Mouse (Mus musculus) C2C12 (cell line): ENCODE data around the gene Cmss1. TPM values are rescaled to one million over a fixed set of nuclear protein-coding genes. Genes with fewer than 3 reads are reported as not detected.

Experiments
- H3K27me3 ChIP-seq: one replicate; pipeline ENCODE4 v1.6.1; 2011; ENCODE audit not compliant: control insufficient read depth, insufficient read depth, insufficient read length
- H3K36me3 ChIP-seq: one replicate; pipeline ENCODE4 v1.6.1; 2011; ENCODE audit not compliant: control insufficient read depth, insufficient read depth
- H3K4me3 ChIP-seq: one replicate; pipeline ENCODE4 v1.5.1; 2011; ENCODE audit warnings: mild to moderate bottlenecking, control low read depth; ENCODE audit not compliant: poor library complexity, insufficient read depth, severe bottlenecking
- H3K79me2 ChIP-seq: one replicate; pipeline ENCODE4 v1.6.1; 2011; ENCODE audit not compliant: control insufficient read depth, insufficient read depth
- H3K79me3 ChIP-seq: one replicate; pipeline ENCODE4 v1.6.1; 2011; ENCODE audit warnings: low read depth, control low read depth
- H3ac ChIP-seq: one replicate; pipeline ENCODE3; 2011; ENCODE audit warnings: low read depth; ENCODE audit not compliant: control insufficient read depth, insufficient read length
- CEBPB ChIP-seq: IDR thresholded peaks from one replicate; pipeline ENCODE4 v1.6.1; 2011; ENCODE audit warnings: low read depth, mild to moderate bottlenecking, control low read depth, moderate library complexity
- CTCF ChIP-seq: IDR thresholded peaks from one replicate; pipeline ENCODE4 v1.5.1; 2011; ENCODE audit not compliant: control insufficient read depth, insufficient read depth, insufficient read length
- FOSL1 ChIP-seq: IDR thresholded peaks from one replicate; pipeline ENCODE4 v1.8.0; 2011; ENCODE audit warnings: mild to moderate bottlenecking, low read length; ENCODE audit not compliant: poor library complexity, insufficient read depth, severe bottlenecking
- MAX ChIP-seq: IDR thresholded peaks from one replicate; pipeline ENCODE4 v1.6.1; 2011; ENCODE audit warnings: mild to moderate bottlenecking, control low read depth
- MYOD1 ChIP-seq: IDR thresholded peaks from one replicate; pipeline ENCODE4 v1.6.1; 2011; ENCODE audit warnings: low read depth; ENCODE audit not compliant: control insufficient read depth, insufficient read length
- MYOG ChIP-seq: IDR thresholded peaks from one replicate; pipeline ENCODE4 v1.6.1; 2011; ENCODE audit not compliant: control insufficient read depth, insufficient read length; ENCODE audit errors: extremely low read depth
- USF1 ChIP-seq: IDR thresholded peaks from one replicate; pipeline ENCODE4 v1.6.1; 2011; ENCODE audit warnings: low read depth, mild to moderate bottlenecking, control low read depth, moderate library complexity
- polyA plus RNA-seq: library from polyadenylated mRNA; unstranded; fragments of >200 nt; fragmentation: generic; extraction: Trizol; gene quantifications from one replicate; pipeline ENCODE4 v1.2.1, GENCODE M21; 2012; ENCODE audit warnings: missing spikeins

The Cmss1 gene
- polyA plus RNA-seq, 1 experiment = 37.5 TPM

GRCm38 (mm10) chr16:57317127-57317526, 289.5 kb downstream of the Cmss1 start:
- Histone ChIP-seq H3K4me3 (no peak overlapping the region), H3ac (no peak overlapping the region), H3K79me2 (no peaks in the 10 kb centered on the region), H3K27me3 (no peaks in the 10 kb centered on the region), H3K79me3 (no peaks in the 10 kb centered on the region), H3K36me3 (no peaks in the 10 kb centered on the region)
- no peak for TF ChIP-seq CEBPB
- TF ChIP-seq MYOG = no peak
- TF ChIP-seq MAX = no peak
- no peak for TF ChIP-seq MYOD1
- TF ChIP-seq CTCF = no peak
- no peak for TF ChIP-seq USF1
- TF ChIP-seq FOSL1 = no peak

- Histone ChIP-seq H3ac (no peak overlapping the region), H3K27me3 (no peaks in the 10 kb centered on the region), H3K79me3 (no peaks in the 10 kb centered on the region), H3K36me3 (no peaks in the 10 kb centered on the region), H3K4me3 (no peak overlapping the region), H3K79me2 (no peaks in the 10 kb centered on the region)
- TF ChIP-seq CTCF (no peak), FOSL1 (no peak), MYOD1 (no peak), CEBPB (no peak), MAX (no peak), USF1 (no peak), MYOG (no peak)
Measured at GRCm38 (mm10) chr16:57315026-57315425, 291.6 kb downstream of the Cmss1 start.

DNA sequence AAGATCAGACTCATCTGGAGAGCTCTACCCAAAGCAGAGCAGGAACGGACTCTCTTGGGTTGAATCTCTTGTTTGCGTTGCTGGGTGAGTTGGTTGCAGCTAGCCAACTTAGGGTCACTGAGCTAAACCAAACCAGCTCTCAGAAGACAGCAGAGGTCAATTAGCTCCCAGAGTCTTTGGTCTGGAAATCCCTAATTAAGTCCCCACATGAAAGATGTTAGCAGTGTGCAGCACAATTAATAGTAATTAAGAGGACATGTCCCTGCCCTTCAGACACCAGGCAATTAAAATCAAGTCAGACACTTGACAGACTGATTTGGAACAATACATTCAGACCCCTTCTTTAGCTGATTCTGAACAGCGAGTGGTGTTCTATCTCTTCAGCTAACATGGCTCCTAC, 292.4 kb downstream of the Cmss1 start:
- Histone ChIP-seq H3K4me3 (no peak overlapping the region), H3K79me3 (no peaks in the 10 kb centered on the region), H3ac (no peak overlapping the region), H3K79me2 (no peaks in the 10 kb centered on the region), H3K27me3 (no peaks in the 10 kb centered on the region), H3K36me3 (no peaks in the 10 kb centered on the region)
- no peak for TF ChIP-seq CEBPB
- TF ChIP-seq CTCF = no peak
- no peak for TF ChIP-seq MAX
- TF ChIP-seq MYOG = no peak
- no peak for TF ChIP-seq MYOD1
- no peak for TF ChIP-seq USF1
- no peak for TF ChIP-seq FOSL1

- no peak for TF ChIP-seq MYOD1
- no peak for TF ChIP-seq CEBPB
- TF ChIP-seq MYOG = no peak
- Histone ChIP-seq H3K36me3 (no peaks in the 10 kb centered on the region), H3ac (no peak overlapping the region), H3K79me2 (no peaks in the 10 kb centered on the region), H3K79me3 (no peaks in the 10 kb centered on the region), H3K27me3 (no peaks in the 10 kb centered on the region), H3K4me3 (no peak overlapping the region)
Measured at GRCm38 (mm10) chr16:57313487-57313886, 293.2 kb downstream of the Cmss1 start.

- H3K79me3 ChIP-seq = no peaks in the 10 kb centered on the region
- no peak overlapping the region for H3K4me3 ChIP-seq
- no peaks in the 10 kb centered on the region for H3K79me2 ChIP-seq
- no peak overlapping the region for H3ac ChIP-seq
- no peaks in the 10 kb centered on the region for H3K27me3 ChIP-seq
- TF ChIP-seq MAX = no peak
- no peak for TF ChIP-seq CTCF
- TF ChIP-seq USF1 = no peak
- TF ChIP-seq MYOD1 = no peak
- TF ChIP-seq MYOG = no peak
- no peak for TF ChIP-seq CEBPB
- no peaks in the 10 kb centered on the region for H3K36me3 ChIP-seq
Measured at GRCm38 (mm10) chr16:57312130-57312529, 294.5 kb downstream of the Cmss1 start.

DNA sequence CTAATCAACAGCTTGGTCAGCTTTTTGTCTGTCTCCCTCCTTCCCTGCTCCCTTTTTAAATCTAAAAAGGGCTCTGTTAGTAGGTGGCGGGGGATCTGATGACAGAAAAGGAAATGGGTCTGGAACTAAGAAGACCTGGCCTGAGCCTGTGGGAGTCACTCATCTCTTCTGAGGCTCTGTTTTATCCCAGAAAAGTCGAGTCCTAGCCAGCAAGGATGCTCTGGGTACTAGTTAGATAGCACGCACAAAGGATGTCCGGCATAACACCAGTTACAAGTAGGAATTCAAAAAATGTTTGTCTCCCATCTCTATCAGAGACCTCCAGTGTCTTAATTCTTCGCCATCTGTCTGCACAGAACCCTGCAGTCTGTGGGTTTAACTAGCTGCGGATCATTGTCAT, 301.2 kb downstream of the Cmss1 start:
- Histone ChIP-seq H3K4me3 (no peak overlapping the region), H3K27me3 (no peaks in the 10 kb centered on the region), H3ac (no peak overlapping the region), H3K79me2 (no peaks in the 10 kb centered on the region), H3K79me3 (no peaks in the 10 kb centered on the region), H3K36me3 (no peaks in the 10 kb centered on the region)
- TF ChIP-seq CEBPB (no peak), MAX (no peak), FOSL1 (no peak), CTCF (no peak), MYOD1 (no peak), USF1 (no peak), MYOG (no peak)
